Mouse (Mus musculus) midbrain, embryonic 13.5 days (tissue): ENCODE data around the gene Sh3pxd2a. TPM values are rescaled to one million over a fixed set of nuclear protein-coding genes. Genes with fewer than 3 reads are reported as not detected.

Experiments
- ATAC-seq: fragments of 200-750 bp; cut with Nextera tagmentation; 2 replicates; pipeline ENCODE4 v1.8.0; 2017; ENCODE audit warnings: mild to moderate bottlenecking, moderate TSS enrichment, moderate library complexity
- H3K27ac ChIP-seq: fragments of 300-500 bp; sonication (generic); 2 replicates; pipeline ENCODE4 v1.5.1; 2015; ENCODE audit warnings: inconsistent platforms, mild to moderate bottlenecking, moderate library complexity
- H3K27me3 ChIP-seq: fragments of 300-500 bp; sonication (generic); 2 replicates; pipeline ENCODE4 v1.6.1; 2015; ENCODE audit warnings: mild to moderate bottlenecking, inconsistent platforms
- H3K36me3 ChIP-seq: fragments of 300-500 bp; sonication (generic); 2 replicates; pipeline ENCODE4 v1.6.1; 2015; ENCODE audit warnings: mild to moderate bottlenecking, inconsistent platforms
- H3K4me1 ChIP-seq: fragments of 300-500 bp; sonication (generic); replicated peaks from 2 replicates; pipeline ENCODE4 v1.6.1; 2015; ENCODE audit warnings: inconsistent platforms
- H3K4me2 ChIP-seq: fragments of 300-500 bp; sonication (generic); replicated peaks from 2 replicates; pipeline ENCODE4 v1.6.1; 2015; ENCODE audit warnings: moderate library complexity, mild to moderate bottlenecking, inconsistent platforms
- H3K4me3 ChIP-seq: fragments of 300-500 bp; sonication (generic); replicated peaks from 2 replicates; pipeline ENCODE4 v1.5.1; 2015; ENCODE audit warnings: mild to moderate bottlenecking, inconsistent platforms
- H3K9ac ChIP-seq: fragments of 300-500 bp; sonication (generic); replicated peaks from 2 replicates; pipeline ENCODE4 v1.6.1; 2015; ENCODE audit warnings: mild to moderate bottlenecking, inconsistent platforms
- H3K9me3 ChIP-seq: fragments of 300-500 bp; sonication (generic); 2 replicates; pipeline ENCODE4 v1.6.1; 2016; ENCODE audit warnings: mild to moderate bottlenecking, inconsistent platforms
- WGBS: fragments of 180-500 bp; shearing (Covaris S2); methylation state at CpG from one replicate; pipeline ENCODE4 v1.1.7; 2015; 5-methylcytosine and 5-hydroxymethylcytosine counted together
- polyA plus RNA-seq: library from polyadenylated mRNA; unstranded; fragments of >200 nt; fragmentation: Nextera tagmentation; extraction: Ambion mirVana; gene quantifications from 2 replicates; pipeline ENCODE4 v1.2.1, GENCODE M21; 2015

The Sh3pxd2a gene
- polyA plus RNA-seq, 1 experiment from 2014 or later: 2.2 TPM

DNA sequence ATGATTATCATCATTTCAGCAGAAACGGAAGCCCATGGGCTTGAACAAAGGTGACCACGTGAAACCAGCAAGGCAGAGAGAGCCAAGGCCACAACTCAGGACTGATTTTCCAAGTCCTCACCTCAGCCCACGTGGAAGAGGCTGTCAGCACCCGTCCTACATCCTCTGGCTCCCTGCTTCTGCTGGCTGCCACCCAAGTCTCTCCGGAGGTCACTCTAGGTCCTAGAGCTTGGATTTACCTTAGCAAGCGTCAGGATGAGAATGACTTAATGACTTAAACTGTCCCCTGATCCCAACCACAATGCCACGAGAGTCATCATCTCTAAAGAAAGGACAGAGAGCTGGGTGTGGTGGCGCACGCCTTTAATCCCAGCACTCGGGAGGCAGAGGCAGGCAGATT lies 11.5 kb downstream of the Sh3pxd2a start:
- Histone ChIP-seq H3K4me1 (peaks cover 36% of the 10 kb centered on the region), H3K9ac (no peak overlapping the region)

DNA sequence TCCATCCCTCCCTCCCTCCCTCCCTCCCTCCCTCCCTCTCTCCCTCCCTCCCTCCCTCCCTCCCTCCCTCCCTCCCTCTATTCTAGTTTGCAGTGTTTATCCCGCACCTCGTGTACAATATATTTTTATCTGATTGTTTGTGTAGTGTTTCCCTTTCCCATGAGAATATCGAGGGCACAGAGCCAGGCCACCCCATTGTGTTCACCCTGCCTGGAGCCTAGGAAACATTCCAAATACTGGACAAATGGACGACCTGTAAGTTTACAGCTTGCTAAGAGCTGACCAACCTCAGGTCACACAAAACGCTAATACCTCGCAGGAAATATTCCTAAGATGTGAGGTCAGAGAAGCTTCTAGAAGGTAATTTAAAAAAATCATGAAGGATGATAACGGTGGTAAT lies 12.0 kb downstream of the Sh3pxd2a start:
- peaks cover 41% of the 10 kb centered on the region for H3K4me1 ChIP-seq
- no peak overlapping the region for H3K4me2 ChIP-seq
- no peak overlapping the region for H3K4me3 ChIP-seq
- H3K27me3 ChIP-seq: peaks cover 6% of the 10 kb centered on the region; the same call in 1 of the 2 replicates
- 88% methylated on average over 7 of the region's 7 CpGs for WGBS
- ATAC-seq: no peak
- no peaks in the 10 kb centered on the region for H3K36me3 ChIP-seq
- no peaks in the 10 kb centered on the region for H3K9me3 ChIP-seq
- no peak overlapping the region for H3K9ac ChIP-seq
- no peak overlapping the region for H3K27ac ChIP-seq

More for the DNA sequence above, 11.5 kb downstream of the Sh3pxd2a start:
- Histone ChIP-seq H3K27me3 (peaks cover 6% of the 10 kb centered on the region; the same call in 1 of the 2 replicates), H3K4me3 (no peak overlapping the region), H3K9me3 (no peaks in the 10 kb centered on the region), H3K36me3 (no peaks in the 10 kb centered on the region), H3K27ac (no peak overlapping the region), H3K4me2 (no peak overlapping the region)
- 91% methylated on average over 10 of the region's 10 CpGs for WGBS
- no peak for ATAC-seq

GRCm38 (mm10) chr19:47451476-47452113 lies 12.6 kb downstream of the Sh3pxd2a start:
- Histone ChIP-seq H3K27ac (no peak overlapping the region), H3K27me3 (peaks cover 6% of the 10 kb centered on the region; the same call in 1 of the 2 replicates), H3K36me3 (no peaks in the 10 kb centered on the region), H3K4me1 (peaks cover 47% of the 10 kb centered on the region), H3K9me3 (no peaks in the 10 kb centered on the region), H3K4me3 (no peak overlapping the region), H3K4me2 (no peak overlapping the region), H3K9ac (no peak overlapping the region)
- WGBS: 72% methylated on average over 10 of the region's 10 CpGs
- no peak for ATAC-seq

DNA sequence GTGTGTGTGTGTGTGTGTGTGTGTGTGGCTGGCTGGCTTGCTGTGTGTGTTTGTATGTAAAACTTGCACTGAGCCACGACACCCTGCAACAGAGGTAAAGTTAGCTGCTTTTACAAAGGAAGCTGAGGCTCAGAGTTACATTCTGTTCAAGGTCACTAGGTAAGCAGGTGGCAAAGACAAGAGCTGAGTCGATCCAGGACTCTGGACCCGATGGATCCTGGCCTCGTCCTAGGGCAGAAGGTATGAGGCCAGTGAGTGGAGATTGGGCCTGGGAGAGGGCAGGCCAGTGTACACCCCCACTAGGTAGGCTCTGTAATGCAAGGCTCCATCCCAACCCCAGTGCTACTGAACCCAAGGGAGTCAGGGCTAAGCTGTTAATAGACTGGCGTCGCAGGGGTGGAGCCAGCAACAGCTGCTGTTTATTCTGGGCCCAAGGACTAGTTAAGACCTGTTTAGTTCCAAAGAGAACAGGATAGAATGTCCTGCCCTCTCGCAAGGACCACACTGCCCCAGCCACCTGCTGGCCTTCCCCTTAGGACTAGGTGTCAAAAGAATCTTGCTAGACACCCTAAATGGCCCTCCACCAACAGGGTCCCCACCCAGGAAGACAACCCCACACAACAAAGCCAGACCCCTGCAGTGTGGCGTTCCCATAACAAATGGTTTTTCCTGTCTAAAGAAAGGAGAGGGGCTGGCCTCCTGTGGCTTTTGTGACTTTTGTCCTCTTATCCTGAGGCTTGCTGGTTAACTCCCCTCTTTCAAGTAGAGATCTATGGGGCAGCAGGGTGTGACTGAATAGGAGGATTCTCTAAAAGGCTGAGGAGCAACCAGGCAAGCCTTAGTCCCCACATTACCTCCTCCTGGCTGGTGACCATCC lies 13.7 kb downstream of the Sh3pxd2a start:
- no peak overlapping the region for H3K4me3 ChIP-seq
- no peak overlapping the region for H3K4me2 ChIP-seq
- H3K27ac ChIP-seq: no peak overlapping the region
- no peak overlapping the region for H3K9ac ChIP-seq
- H3K27me3 ChIP-seq: peaks cover 6% of the 10 kb centered on the region; the same call in 1 of the 2 replicates
- ATAC-seq: peak; percentile 24; the same call in 1 of the 2 replicates
- H3K36me3 ChIP-seq: no peaks in the 10 kb centered on the region
- 18% methylated on average over 8 of the region's 8 CpGs for WGBS
- peaks cover 52% of the 10 kb centered on the region for H3K4me1 ChIP-seq
- H3K9me3 ChIP-seq: no peaks in the 10 kb centered on the region

- Histone ChIP-seq H3K27me3 (peaks cover 6% of the 10 kb centered on the region; the same call in 1 of the 2 replicates), H3K27ac (no peak overlapping the region), H3K36me3 (no peaks in the 10 kb centered on the region), H3K4me1 (peaks cover 49% of the 10 kb centered on the region), H3K4me2 (no peak overlapping the region), H3K4me3 (no peak overlapping the region), H3K9ac (no peak overlapping the region), H3K9me3 (no peaks in the 10 kb centered on the region)
- 56% methylated on average over 4 of the region's 4 CpGs for WGBS
- ATAC-seq: no peak
These were observed 14.5 kb downstream of the Sh3pxd2a start for GRCm38 (mm10) chr19:47449513-47450227.

DNA sequence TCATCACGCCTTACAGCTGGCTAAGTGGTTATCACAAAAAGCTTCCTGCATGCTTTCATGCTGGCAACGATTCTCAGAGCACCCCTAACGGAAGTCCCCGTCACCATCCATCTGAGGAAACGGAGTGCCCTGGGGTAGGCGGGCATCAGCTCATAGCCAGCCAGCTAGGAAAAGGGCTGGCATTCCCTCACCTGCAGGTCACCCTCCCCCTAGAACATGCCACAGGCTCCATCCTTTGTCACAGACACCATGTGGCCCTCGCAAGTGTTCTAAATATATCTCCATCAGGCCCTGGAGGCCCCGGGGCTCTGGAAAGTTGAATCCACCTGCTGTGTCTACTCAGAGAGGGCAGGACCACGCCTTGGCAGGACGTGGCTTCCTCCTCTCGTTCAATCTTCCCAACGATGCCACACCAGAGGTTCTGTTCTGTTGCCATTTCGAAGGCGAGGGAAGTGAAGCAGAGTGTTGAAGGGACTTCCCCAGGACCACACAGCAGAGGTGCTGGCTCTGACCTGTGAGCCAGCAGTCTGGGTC lies 15.5 kb downstream of the Sh3pxd2a start:
- H3K36me3 ChIP-seq: no peaks in the 10 kb centered on the region
- WGBS: 86% methylated on average over 14 of the region's 14 CpGs
- H3K4me2 ChIP-seq: no peak overlapping the region
- peaks cover 46% of the 10 kb centered on the region for H3K4me1 ChIP-seq
- H3K9ac ChIP-seq: no peak overlapping the region
- no peak overlapping the region for H3K4me3 ChIP-seq
- H3K27ac ChIP-seq: no peak overlapping the region
- H3K9me3 ChIP-seq: no peaks in the 10 kb centered on the region
- peaks cover 6% of the 10 kb centered on the region; the same call in 1 of the 2 replicates for H3K27me3 ChIP-seq
- ATAC-seq: no peak

DNA sequence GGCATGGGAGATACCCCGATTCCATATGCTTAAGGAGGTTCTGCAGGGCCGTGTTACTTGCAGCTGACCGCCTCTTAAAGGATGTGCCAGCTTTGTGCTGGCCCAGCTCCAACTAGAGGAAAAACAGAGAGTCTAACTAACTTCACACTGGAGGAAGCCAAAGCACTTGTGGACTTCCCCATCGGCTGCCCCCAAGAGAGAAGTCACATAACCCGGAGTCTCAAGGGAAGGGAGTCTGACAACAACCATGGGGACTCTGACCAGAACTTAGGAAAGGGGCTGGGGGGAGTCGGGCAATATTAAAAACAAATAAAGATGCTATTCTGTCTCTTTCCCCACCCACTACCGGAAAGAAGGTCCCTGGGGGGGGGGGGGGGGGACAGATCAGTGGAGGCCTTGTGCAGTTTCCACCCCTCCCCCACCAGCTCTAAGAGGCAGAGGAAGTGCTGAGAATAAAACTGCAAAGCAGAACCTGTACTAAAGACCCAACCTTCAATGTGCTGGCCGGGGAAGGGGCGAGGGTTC lies 17.3 kb downstream of the Sh3pxd2a start:
- no peak overlapping the region for H3K4me2 ChIP-seq
- peaks cover 4% of the 10 kb centered on the region; the same call in 1 of the 2 replicates for H3K27me3 ChIP-seq
- WGBS: 58% methylated on average over 9 of the region's 9 CpGs
- no peak overlapping the region for H3K9ac ChIP-seq
- peaks cover 47% of the 10 kb centered on the region for H3K4me1 ChIP-seq
- H3K4me3 ChIP-seq: no peak overlapping the region
- no peaks in the 10 kb centered on the region for H3K36me3 ChIP-seq
- H3K9me3 ChIP-seq: no peaks in the 10 kb centered on the region
- no peak for ATAC-seq
- no peak overlapping the region for H3K27ac ChIP-seq

DNA sequence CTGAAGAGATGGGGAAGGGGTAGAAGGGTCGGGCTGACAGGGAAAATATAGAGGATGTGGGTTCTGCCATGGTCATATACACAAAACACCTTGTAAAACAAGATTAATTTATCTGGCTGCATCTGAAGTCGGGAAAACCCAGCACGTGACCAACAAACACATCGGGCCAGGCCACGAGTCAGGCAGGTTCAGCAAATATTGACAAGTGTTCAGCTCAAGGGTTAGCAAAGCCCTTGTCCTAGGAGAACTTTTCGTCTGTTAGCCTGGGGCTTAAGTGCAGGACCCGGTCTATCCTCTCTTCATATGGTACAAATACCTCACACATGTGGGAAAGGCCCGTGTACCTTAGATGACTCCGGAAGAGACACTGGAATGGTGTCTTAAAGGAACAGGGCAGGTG lies 18.1 kb downstream of the Sh3pxd2a start:
- Histone ChIP-seq H3K9me3 (no peaks in the 10 kb centered on the region), H3K27me3 (no peaks in the 10 kb centered on the region), H3K4me2 (no peak overlapping the region), H3K27ac (no peak overlapping the region), H3K4me1 (peaks cover 47% of the 10 kb centered on the region), H3K36me3 (no peaks in the 10 kb centered on the region), H3K4me3 (no peak overlapping the region), H3K9ac (no peak overlapping the region)
- WGBS: 85% methylated on average over 9 of the region's 9 CpGs
- ATAC-seq: no peak

GRCm38 (mm10) chr19:47445726-47446125 lies 18.5 kb downstream of the Sh3pxd2a start:
- H3K4me2 ChIP-seq: no peak overlapping the region
- 70% methylated on average over 6 of the region's 6 CpGs for WGBS
- peaks cover 43% of the 10 kb centered on the region for H3K4me1 ChIP-seq
- ATAC-seq: no peak
- no peak overlapping the region for H3K9ac ChIP-seq
- no peak overlapping the region for H3K27ac ChIP-seq
- no peak overlapping the region for H3K4me3 ChIP-seq
- H3K36me3 ChIP-seq: no peaks in the 10 kb centered on the region
- H3K27me3 ChIP-seq: no peaks in the 10 kb centered on the region
- no peaks in the 10 kb centered on the region for H3K9me3 ChIP-seq

DNA sequence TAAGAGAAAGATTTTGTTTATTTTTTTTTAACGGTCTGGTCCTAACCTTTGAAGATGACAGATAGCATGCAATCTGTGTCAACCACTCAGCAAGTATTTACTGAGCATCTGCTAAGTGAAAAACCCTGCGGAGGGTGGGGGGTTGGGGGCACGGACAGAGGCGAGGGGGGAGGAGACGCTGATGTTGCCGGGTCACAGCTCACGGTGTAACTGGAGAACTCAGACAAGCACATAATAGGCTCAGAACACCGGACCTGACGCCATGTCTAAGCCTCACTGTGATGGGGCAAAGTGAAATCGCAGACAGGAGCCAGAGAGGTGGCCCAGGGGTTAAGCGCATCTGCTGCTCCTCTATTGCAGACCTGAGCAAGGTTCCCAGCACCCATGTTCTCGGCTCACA lies 19.7 kb downstream of the Sh3pxd2a start:
- Histone ChIP-seq H3K36me3 (no peaks in the 10 kb centered on the region), H3K9me3 (no peaks in the 10 kb centered on the region), H3K4me1 (peaks cover 37% of the 10 kb centered on the region), H3K27me3 (no peaks in the 10 kb centered on the region), H3K4me2 (no peak overlapping the region), H3K4me3 (no peak overlapping the region), H3K9ac (no peak overlapping the region), H3K27ac (no peak overlapping the region)
- WGBS: 45% methylated on average over 12 of the region's 12 CpGs
- ATAC-seq: no peak

DNA sequence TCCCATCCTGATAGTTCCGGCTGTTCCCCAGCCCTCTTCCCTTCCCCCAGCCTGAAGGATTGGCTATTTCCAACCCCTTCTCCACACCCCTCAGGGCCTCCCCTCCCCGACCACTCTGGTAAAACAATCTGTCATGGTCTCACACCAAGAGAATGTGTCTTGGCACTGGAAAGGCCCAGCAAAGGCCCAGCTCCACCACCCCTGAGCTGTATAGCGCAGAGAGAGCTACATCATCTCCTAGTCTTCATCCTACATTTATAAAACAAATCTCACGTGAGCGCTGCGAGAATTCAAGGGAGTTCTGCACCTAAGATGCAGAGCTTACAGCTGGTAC lies 21.9 kb downstream of the Sh3pxd2a start:
- ATAC-seq: no peak
- no peaks in the 10 kb centered on the region for H3K36me3 ChIP-seq
- no peak overlapping the region for H3K4me3 ChIP-seq
- H3K27ac ChIP-seq: no peak overlapping the region
- H3K4me2 ChIP-seq: no peak overlapping the region
- H3K9ac ChIP-seq: no peak overlapping the region
- no peaks in the 10 kb centered on the region for H3K9me3 ChIP-seq
- peaks cover 29% of the 10 kb centered on the region for H3K4me1 ChIP-seq
- H3K27me3 ChIP-seq: no peaks in the 10 kb centered on the region
- 84% methylated on average over 6 of the region's 6 CpGs for WGBS
